Mouse (Mus musculus): Measurements from ENCODE around the gene Atp8a1. TPM values are rescaled to one million over a fixed set of nuclear protein-coding genes. Genes with fewer than 3 reads are reported as not detected.
"Not testable (repeated sequence)": the region's sequence is repeated elsewhere in the genome, so short reads cannot be mapped to it uniquely, and the experiment has no call there.

The Atp8a1 gene
- polyA plus RNA-seq, 1 experiment from 2014 or later = 6.2 TPM

DNA sequence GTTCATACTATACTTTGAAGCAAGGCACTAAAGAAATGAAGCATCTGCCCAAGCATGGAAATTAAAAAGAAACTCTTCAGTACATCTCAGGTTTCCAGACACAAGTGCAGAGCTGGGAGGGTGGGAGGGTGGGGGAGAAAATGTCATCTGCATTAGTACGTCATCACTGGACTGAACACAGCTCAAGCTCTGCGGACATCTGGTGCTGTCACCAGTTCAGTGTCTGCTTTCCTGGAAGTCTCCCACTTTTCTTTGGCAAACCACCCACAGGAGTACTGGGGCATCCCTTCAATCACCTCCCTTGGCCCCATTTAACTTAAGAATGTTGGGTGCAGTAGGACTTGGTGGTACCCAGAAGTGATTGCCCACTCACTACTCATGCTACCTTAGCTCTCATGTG is 22.6 kb downstream of the Atp8a1 start:
- no peak for ATAC-seq (replicated peaks; ENCODE audit: insufficient number of reproducible peaks, insufficient read depth, low FRiP score, low read depth)
- Histone ChIP-seq H3K4me2 (no peak overlapping the region), H3K27me3 (no peaks in the 10 kb centered on the region), H3K9ac (no peak overlapping the region), H3K9me3 (replicated peaks) (no peaks in the 10 kb centered on the region), H3K27ac (no peak overlapping the region), H3K36me3 (no peaks in the 10 kb centered on the region), H3K4me1 (replicated peaks) (peaks cover 4% of the 10 kb centered on the region), H3K4me3 (no peak overlapping the region)
- 59% methylated on average over 2 of the region's 2 CpGs for WGBS

GRCm38 (mm10) chr5:67823771-67824170 is 23.5 kb downstream of the Atp8a1 start:
- Histone ChIP-seq H3K4me3 (no peak overlapping the region), H3K27ac (no peak overlapping the region), H3K27me3 (no peaks in the 10 kb centered on the region), H3K4me2 (no peak overlapping the region), H3K4me1 (replicated peaks) (peaks cover 4% of the 10 kb centered on the region), H3K36me3 (no peaks in the 10 kb centered on the region), H3K9me3 (replicated peaks) (no peaks in the 10 kb centered on the region), H3K9ac (no peak overlapping the region)
- 88% methylated on average over 5 of the region's 5 CpGs for WGBS
- ATAC-seq (replicated peaks; ENCODE audit: insufficient number of reproducible peaks, insufficient read depth, low FRiP score, low read depth) = no peak

GRCm38 (mm10) chr5:67822619-67823018 is 24.6 kb downstream of the Atp8a1 start:
- Histone ChIP-seq H3K27me3 (no peaks in the 10 kb centered on the region), H3K4me3 (no peak overlapping the region), H3K9me3 (replicated peaks) (no peaks in the 10 kb centered on the region), H3K4me1 (replicated peaks) (peaks cover 4% of the 10 kb centered on the region), H3K9ac (no peak overlapping the region), H3K4me2 (no peak overlapping the region), H3K36me3 (no peaks in the 10 kb centered on the region), H3K27ac (no peak overlapping the region; the same call in 1 of the 2 replicates)
- ATAC-seq (replicated peaks; ENCODE audit: insufficient number of reproducible peaks, insufficient read depth, low FRiP score, low read depth) = no peak
- WGBS = 37% methylated on average over 6 of the region's 6 CpGs

- Histone ChIP-seq H3K4me3 (no peak overlapping the region), H3K9me3 (replicated peaks) (no peaks in the 10 kb centered on the region), H3K27ac (peak overlapping the region; percentile 47), H3K9ac (no peak overlapping the region), H3K4me1 (replicated peaks) (peaks cover 4% of the 10 kb centered on the region), H3K4me2 (0 out of 2 replicates have a peak overlapping the region, but pooled peaks have one; percentile 15), H3K27me3 (no peaks in the 10 kb centered on the region), H3K36me3 (no peaks in the 10 kb centered on the region)
- WGBS = 62% methylated on average over 8 of the region's 8 CpGs
- peak; percentile 31 for ATAC-seq (replicated peaks; ENCODE audit: insufficient number of reproducible peaks, insufficient read depth, low FRiP score, low read depth)
Observed at GRCm38 (mm10) chr5:67821987-67822401, 25.2 kb downstream of the Atp8a1 start.

GRCm38 (mm10) chr5:67821185-67821584 is 26.0 kb downstream of the Atp8a1 start:
- Histone ChIP-seq H3K27me3 (no peaks in the 10 kb centered on the region), H3K27ac (no peak overlapping the region), H3K4me1 (replicated peaks) (peaks cover 4% of the 10 kb centered on the region), H3K36me3 (no peaks in the 10 kb centered on the region), H3K4me3 (no peak overlapping the region), H3K4me2 (no peak overlapping the region), H3K9me3 (replicated peaks) (no peaks in the 10 kb centered on the region), H3K9ac (no peak overlapping the region)
- WGBS = 63% methylated on average over 2 of the region's 2 CpGs
- no peak for ATAC-seq (replicated peaks; ENCODE audit: insufficient number of reproducible peaks, insufficient read depth, low FRiP score, low read depth)

GRCm38 (mm10) chr5:67819451-67819850 is 27.8 kb downstream of the Atp8a1 start:
- no peaks in the 10 kb centered on the region for H3K27me3 ChIP-seq
- H3K9ac ChIP-seq = no peak overlapping the region
- H3K9me3 ChIP-seq (replicated peaks) = no peaks in the 10 kb centered on the region
- no peak overlapping the region for H3K4me2 ChIP-seq
- H3K4me3 ChIP-seq = no peak overlapping the region
- peaks cover 15% of the 10 kb centered on the region for H3K4me1 ChIP-seq (replicated peaks)
- 67% methylated on average over 5 of the region's 5 CpGs for WGBS
- no peak overlapping the region for H3K27ac ChIP-seq
- no peaks in the 10 kb centered on the region for H3K36me3 ChIP-seq
- no peak for ATAC-seq (replicated peaks; ENCODE audit: insufficient number of reproducible peaks, insufficient read depth, low FRiP score, low read depth)

- ATAC-seq (replicated peaks; ENCODE audit: insufficient number of reproducible peaks, insufficient read depth, low FRiP score, low read depth) = 0 out of 2 replicates have a peak, but pooled peaks have one; percentile 70
- peaks cover 11% of the 10 kb centered on the region for H3K4me1 ChIP-seq (replicated peaks)
- no peak overlapping the region for H3K4me3 ChIP-seq
- 18% methylated on average over 16 of the region's 16 CpGs for WGBS
- H3K4me2 ChIP-seq = peak overlapping the region; percentile 33
- H3K9ac ChIP-seq = no peak overlapping the region
- no peaks in the 10 kb centered on the region for H3K27me3 ChIP-seq
- no peaks in the 10 kb centered on the region for H3K9me3 ChIP-seq (replicated peaks)
- no peak overlapping the region for H3K27ac ChIP-seq
- no peaks in the 10 kb centered on the region for H3K36me3 ChIP-seq
Observed at GRCm38 (mm10) chr5:67815572-67816325, 31.5 kb downstream of the Atp8a1 start.

- Histone ChIP-seq H3K4me2 (peak overlapping the region; percentile 33), H3K4me1 (replicated peaks) (peaks cover 11% of the 10 kb centered on the region)
- 82% methylated on average over 8 of the region's 8 CpGs for WGBS
- H3K4me3 ChIP-seq; ATAC-seq (replicated peaks; ENCODE audit: insufficient number of reproducible peaks, insufficient read depth, low FRiP score, low read depth); H3K36me3 ChIP-seq; H3K27ac ChIP-seq; H3K9ac ChIP-seq; H3K27me3 ChIP-seq; H3K9me3 ChIP-seq (replicated peaks): not testable (repeated sequence)
Observed at GRCm38 (mm10) chr5:67815060-67815459, 32.2 kb downstream of the Atp8a1 start.

DNA sequence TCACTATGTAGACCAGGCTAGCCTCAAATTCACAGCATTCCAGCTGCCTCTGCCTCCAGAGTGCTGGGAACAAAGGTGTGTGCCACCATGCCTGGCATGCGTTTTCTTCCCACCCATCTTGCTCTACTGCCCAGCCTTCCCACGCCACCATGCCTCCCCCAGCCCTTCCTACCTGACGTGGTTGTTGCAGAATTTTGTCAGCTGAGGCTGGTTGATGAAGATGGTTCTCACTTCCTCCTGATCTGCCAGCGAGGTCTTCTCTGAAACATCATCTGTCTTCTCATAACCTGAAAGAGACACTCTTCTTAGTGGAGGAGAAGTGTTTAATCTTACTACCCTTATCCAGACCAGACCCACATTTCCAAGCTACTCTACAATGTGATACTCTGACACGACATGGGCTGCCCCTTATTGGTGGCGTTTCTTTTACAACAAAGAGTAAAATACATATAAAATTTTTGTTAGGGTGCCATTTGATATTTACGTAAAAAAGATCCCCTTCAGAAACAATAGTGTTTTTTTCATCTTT is 32.7 kb downstream of the Atp8a1 start:
- H3K36me3 ChIP-seq = no peaks in the 10 kb centered on the region
- no peak for ATAC-seq (replicated peaks; ENCODE audit: insufficient number of reproducible peaks, insufficient read depth, low FRiP score, low read depth)
- H3K9me3 ChIP-seq (replicated peaks) = no peaks in the 10 kb centered on the region
- H3K4me1 ChIP-seq (replicated peaks) = peaks cover 11% of the 10 kb centered on the region
- H3K9ac ChIP-seq = no peak overlapping the region
- no peaks in the 10 kb centered on the region for H3K27me3 ChIP-seq
- 80% methylated on average over 7 of the region's 7 CpGs for WGBS
- no peak overlapping the region for H3K4me2 ChIP-seq
- no peak overlapping the region for H3K4me3 ChIP-seq
- no peak overlapping the region for H3K27ac ChIP-seq

GRCm38 (mm10) chr5:67813334-67813733 is 33.9 kb downstream of the Atp8a1 start:
- Histone ChIP-seq H3K36me3 (no peaks in the 10 kb centered on the region), H3K4me3 (no peak overlapping the region), H3K9ac (no peak overlapping the region), H3K27me3 (no peaks in the 10 kb centered on the region), H3K9me3 (replicated peaks) (no peaks in the 10 kb centered on the region), H3K27ac (no peak overlapping the region), H3K4me1 (replicated peaks) (peaks cover 11% of the 10 kb centered on the region), H3K4me2 (no peak overlapping the region)
- ATAC-seq (replicated peaks; ENCODE audit: insufficient number of reproducible peaks, insufficient read depth, low FRiP score, low read depth) = no peak
- WGBS = 88% methylated on average over 5 of the region's 5 CpGs

DNA sequence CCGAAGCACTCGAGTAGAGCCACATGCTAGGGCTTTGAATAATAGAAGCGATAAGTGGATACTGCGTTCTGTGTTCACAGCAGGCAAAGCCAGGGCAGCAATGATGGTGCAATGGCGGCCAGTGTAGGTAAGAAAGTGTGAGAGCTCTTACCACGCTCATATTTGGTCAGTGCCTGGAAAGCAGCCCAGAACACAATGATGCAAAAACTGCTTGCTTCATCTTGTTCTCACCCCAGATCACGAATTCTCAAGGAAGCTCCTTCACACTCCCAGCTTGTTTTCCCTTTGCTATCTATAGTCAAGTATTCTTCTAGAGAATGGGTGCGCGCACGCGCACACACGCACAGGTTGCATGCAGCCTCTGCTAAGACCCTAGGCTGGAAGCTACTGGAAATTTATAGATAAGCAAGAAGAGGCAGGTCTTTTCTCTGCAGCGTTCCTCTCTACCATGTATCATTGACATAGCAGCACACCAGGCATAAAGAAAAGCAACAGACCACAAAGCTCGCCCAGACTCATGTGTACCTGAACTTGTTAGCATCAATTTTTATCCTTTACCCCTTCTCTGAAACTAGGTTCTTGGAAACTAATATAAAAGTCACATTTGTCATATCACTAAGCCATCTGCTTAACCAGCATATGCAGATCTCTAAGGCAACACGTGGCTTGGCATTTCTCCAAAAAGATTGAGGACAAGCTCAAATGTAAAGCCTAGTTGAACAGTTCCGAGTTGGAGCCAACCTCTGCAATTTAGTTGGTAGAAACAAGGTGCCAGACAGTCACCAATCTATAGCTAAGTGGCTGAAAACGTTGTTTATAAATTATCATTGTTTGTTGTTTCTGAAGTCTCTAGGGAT is 44.8 kb downstream of the Atp8a1 start:
- Histone ChIP-seq H3K27me3 (no peaks in the 10 kb centered on the region), H3K4me3 (no peak overlapping the region), H3K9ac (no peak overlapping the region), H3K4me1 (replicated peaks) (peaks cover 9% of the 10 kb centered on the region), H3K4me2 (no peak overlapping the region), H3K27ac (no peak overlapping the region), H3K36me3 (no peaks in the 10 kb centered on the region), H3K9me3 (replicated peaks) (no peaks in the 10 kb centered on the region)
- 76% methylated on average over 17 of the region's 17 CpGs for WGBS
- ATAC-seq (replicated peaks; ENCODE audit: insufficient number of reproducible peaks, insufficient read depth, low FRiP score, low read depth) = no peak
